Comparison of ENCODE assay signal across 8 mouse cellular contexts in the genomic region with DNA sequence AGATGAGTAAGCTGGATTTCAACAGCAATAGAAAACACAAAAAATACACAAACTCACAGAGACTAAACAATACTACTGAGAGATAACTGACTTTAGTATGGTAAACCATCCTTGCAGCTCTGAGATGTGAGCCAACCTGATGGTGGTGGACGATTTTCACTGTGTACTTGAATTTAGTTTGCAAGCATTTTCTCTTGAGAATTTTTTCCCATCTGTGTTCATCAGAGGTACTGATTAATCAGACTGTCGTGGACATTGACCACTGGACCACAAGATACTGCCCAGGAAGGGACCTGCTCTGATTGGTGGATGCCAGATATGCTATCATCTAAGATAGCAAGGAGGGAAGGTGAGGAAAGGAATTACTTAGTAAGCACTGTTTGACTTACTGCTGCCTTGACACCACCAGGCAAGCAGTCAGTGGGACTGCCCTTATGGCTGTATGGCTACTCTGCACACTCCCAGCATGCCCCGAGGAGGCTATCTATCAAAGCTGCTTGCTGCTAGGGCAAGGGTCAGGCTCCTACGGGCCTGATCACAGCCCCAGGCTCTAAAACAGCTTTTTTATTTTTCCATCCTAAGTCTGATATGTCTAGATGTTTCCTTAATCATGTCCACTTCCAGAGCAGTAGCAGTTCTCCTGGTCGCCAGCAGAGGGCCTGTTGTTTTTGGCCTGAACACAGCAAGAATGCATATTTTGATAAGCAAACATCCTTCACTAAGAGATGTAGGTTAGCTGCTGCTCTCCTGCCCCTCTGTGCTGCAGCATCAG.
DNase-seq lines count a peak whose midpoint lies in the region; ATAC-seq and TF ChIP-seq lines count a peak whose summit lies in the region.

No protein-coding gene starts in this region.

- no peak overlapping the region for H3K4me2 ChIP-seq in midbrain, embryonic 15.5 days
- no peak overlapping the region for H3K4me2 ChIP-seq in stomach, postnatal 0 days (replicated peaks; ENCODE audit: low read depth)

- no peak overlapping the region for H3K27ac ChIP-seq in midbrain, embryonic 10.5 days (replicated peaks)
- no peak overlapping the region for H3K27ac ChIP-seq in midbrain, embryonic 15.5 days
- H3K27ac ChIP-seq in limb, embryonic 10.5 days = no peak overlapping the region
- H3K27ac ChIP-seq in stomach, postnatal 0 days (replicated peaks) = no peak overlapping the region

- H3K4me1 ChIP-seq in midbrain, embryonic 10.5 days = no peaks in the 10 kb centered on the region
- H3K4me1 ChIP-seq in midbrain, embryonic 15.5 days = no peaks in the 10 kb centered on the region
- no peaks in the 10 kb centered on the region for H3K4me1 ChIP-seq in limb, embryonic 10.5 days
- no peaks in the 10 kb centered on the region for H3K4me1 ChIP-seq in stomach, postnatal 0 days (replicated peaks; ENCODE audit: control insufficient read depth, insufficient read depth)

- no peaks in the 10 kb centered on the region for H3K9me3 ChIP-seq in midbrain, embryonic 10.5 days (replicated peaks)
- no peaks in the 10 kb centered on the region for H3K9me3 ChIP-seq in midbrain, embryonic 15.5 days
- no peaks in the 10 kb centered on the region for H3K9me3 ChIP-seq in limb, embryonic 10.5 days (replicated peaks)
- H3K9me3 ChIP-seq in stomach, postnatal 0 days (ENCODE audit: control insufficient read depth, low read length) = no peaks in the 10 kb centered on the region

- no peaks in the 10 kb centered on the region for H3K27me3 ChIP-seq in midbrain, embryonic 10.5 days (ENCODE audit: low read depth, poor library complexity, severe bottlenecking)
- no peaks in the 10 kb centered on the region for H3K27me3 ChIP-seq in midbrain, embryonic 15.5 days (replicated peaks)
- no peaks in the 10 kb centered on the region for H3K27me3 ChIP-seq in limb, embryonic 10.5 days (ENCODE audit: low read depth, poor library complexity, severe bottlenecking)
- H3K27me3 ChIP-seq in stomach, postnatal 0 days (ENCODE audit: control insufficient read depth, insufficient read depth, low read length) = no peaks in the 10 kb centered on the region

- no peak for TF ChIP-seq EP300 in stomach, postnatal 0 days (optimal IDR thresholded peaks at IDR 0.05)

- no peak overlapping the region for H3K4me3 ChIP-seq in midbrain, embryonic 10.5 days
- H3K4me3 ChIP-seq in midbrain, embryonic 15.5 days = no peak overlapping the region
- H3K4me3 ChIP-seq in limb, embryonic 10.5 days = no peak overlapping the region
- no peak overlapping the region for H3K4me3 ChIP-seq in stomach, postnatal 0 days (ENCODE audit: low read depth, low read length)

- H3K36me3 ChIP-seq in midbrain, embryonic 10.5 days = no peaks in the 10 kb centered on the region
- H3K36me3 ChIP-seq in midbrain, embryonic 15.5 days (replicated peaks) = no peaks in the 10 kb centered on the region
- H3K36me3 ChIP-seq in limb, embryonic 10.5 days = no peaks in the 10 kb centered on the region
- H3K36me3 ChIP-seq in stomach, postnatal 0 days (ENCODE audit: control insufficient read depth, insufficient read depth, low read length) = no peaks in the 10 kb centered on the region

- H3K9ac ChIP-seq in midbrain, embryonic 15.5 days = no peak overlapping the region
- H3K9ac ChIP-seq in stomach, postnatal 0 days (ENCODE audit: low read length) = no peak overlapping the region

- ATAC-seq in CD4-positive, CD25-positive, alpha-beta regulatory T cell, adult 4 months = no peak
- no peak; the same call in 1 of the 2 replicates for ATAC-seq in midbrain, embryonic 15.5 days (replicated peaks)
- ATAC-seq in stomach, postnatal 0 days (ENCODE audit: low FRiP score, low TSS enrichment) = no peak

- DNase-seq in CD4-positive, CD25-positive, alpha-beta regulatory T cell, adult 2 months (ENCODE audit: low read depth, low spot score) = peak; percentile 4
- DNase-seq in midbrain, embryonic 10.5 days (ENCODE audit: low spot score) = peak; percentile 55
- peak; percentile 70 for DNase-seq in brain, embryonic 14.5 days (ENCODE audit: low read depth)
- DNase-seq in forelimb bud, embryonic 11.5 days (ENCODE audit: low read depth, low spot score) = peak; percentile 44
- DNase-seq in limb, embryonic 10.5 days (ENCODE audit: low spot score) = peak; percentile 55
- DNase-seq in stomach, postnatal 0 days (ENCODE audit: low spot score) = peak; percentile 59

- no peak for TF ChIP-seq POLR2A in brain, embryonic 14.5 days (IDR thresholded peaks at IDR 0.05; ENCODE audit: borderline replicate concordance, extremely low read depth, insufficient read depth, insufficient read length, poor library complexity, severe bottlenecking)

- TF ChIP-seq CTCF in brain, embryonic 14.5 days (IDR thresholded peaks at IDR 0.05; ENCODE audit: borderline replicate concordance, extremely low read depth, insufficient read depth, insufficient read length) = peak; percentile 78; the same call in 1 of the 2 replicates
- TF ChIP-seq CTCF in stomach, postnatal 0 days (IDR thresholded peaks at IDR 0.05; ENCODE audit: low read depth) = peak; percentile 85

- 54% methylated on average over 5 of the region's 5 CpGs for WGBS in midbrain, embryonic 10.5 days
- 56% methylated on average over 5 of the region's 5 CpGs for WGBS in midbrain, embryonic 15.5 days
- WGBS in limb, embryonic 10.5 days = 53% methylated on average over 5 of the region's 5 CpGs
- WGBS in stomach, postnatal 0 days = 34% methylated on average over 5 of the region's 5 CpGs

Comparison
In these comparisons a context has a peak if more than half of its experiments do, and no peak if none do; other contexts are left out.
1. DNase-seq: peak in every context shown above with its lines; median percentile 70 in brain, embryonic 14.5 days; 59 in stomach, postnatal 0 days; 55 in midbrain, embryonic 10.5 days; 55 in limb, embryonic 10.5 days; 44 in forelimb bud, embryonic 11.5 days; 4 in CD4-positive, CD25-positive, alpha-beta regulatory T cell, adult 2 months.